Mouse (Mus musculus) megakaryocyte, embryonic 14.5 days (primary cell): Measurements from ENCODE around the gene Uba1.

Experiments
- FLI1 ChIP-seq: IDR thresholded peaks from 2 replicates; pipeline ENCODE4 v1.6.1; 2012; ENCODE audit warnings: low read length, inconsistent platforms, mixed read lengths
- GATA1 ChIP-seq: IDR thresholded peaks from 3 replicates; pipeline ENCODE4 v1.6.1; 2012; ENCODE audit warnings: mixed read lengths, low read length, inconsistent platforms, borderline replicate concordance

GRCm38 (mm10) chrX:20617903-20618399, 40.2 kb upstream of the Uba1 start:
- TF ChIP-seq GATA1: no peak
- TF ChIP-seq FLI1: no peak
